Mouse (Mus musculus): ENCODE measurements at regions not wholly inside any gene's neighbourhood (a gene's known extent, or its start where the extent isn't known, plus 50 kb on each side); places are given as distances from the start of the nearest gene placed in this dataset.

GRCm38 (mm10) chr8:30730366-30730765 is 2698.1 kb upstream of the 5930422O12Rik start:
- TF ChIP-seq POLR2A (IDR thresholded peaks at IDR 0.05; ENCODE audit: borderline replicate concordance, insufficient read depth, low read length) (no peak), CTCF (IDR thresholded peaks at IDR 0.05; ENCODE audit: borderline replicate concordance, insufficient read depth, low read depth, low read length) (no peak)
